Mouse (Mus musculus): ENCODE results near the gene Bco2.

Bco2 gene

DNA sequence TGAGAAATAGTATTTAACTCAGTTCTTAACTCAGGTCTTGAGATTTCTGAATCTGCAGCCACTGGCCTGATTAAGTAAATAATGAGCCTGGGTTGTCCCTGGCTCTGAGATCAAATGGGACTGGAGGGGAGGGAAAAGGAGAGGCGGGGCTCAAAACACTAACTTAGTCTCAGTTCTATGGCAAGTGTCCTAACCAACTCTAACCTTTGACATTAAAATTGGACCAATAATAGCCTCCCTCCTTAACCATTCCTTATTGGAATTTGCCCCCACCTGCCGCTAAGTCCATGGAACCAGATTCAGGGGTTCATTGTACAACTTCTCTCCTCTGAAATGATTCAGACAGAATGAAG lies at the start of gene Bco2:
Gene Bco2 (minus strand): TSS at position 88 of the 353 bp plus-strand sequence.
- TF ChIP-seq GATA4 (IDR thresholded peaks at IDR 0.05; ENCODE audit: insufficient replicate concordance, low read length) = no peak

DNA sequence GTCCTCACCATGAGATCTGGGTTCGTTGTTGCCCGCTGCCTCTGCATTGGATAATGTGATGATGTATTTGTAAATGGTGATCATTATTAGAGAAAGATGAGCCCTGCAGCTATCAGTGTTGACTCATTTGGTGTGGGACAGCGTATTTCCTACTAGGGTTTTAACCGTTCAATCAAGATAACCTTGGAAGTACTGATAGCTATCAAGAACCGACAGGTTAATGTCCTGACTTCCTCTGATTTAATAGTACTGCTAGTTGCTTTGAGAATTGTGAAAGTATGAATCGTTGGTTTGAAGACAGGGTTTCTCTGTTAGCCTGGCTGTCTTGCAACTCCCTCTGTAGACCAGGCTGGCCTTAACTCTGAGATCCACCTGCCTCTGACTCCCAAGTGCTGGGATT lies 49.4 kb upstream of the Bco2 start:
- peak; percentile 78; the same call in 1 of the 2 replicates for TF ChIP-seq GATA4 (IDR thresholded peaks at IDR 0.05; ENCODE audit: insufficient replicate concordance, low read length)

DNA sequence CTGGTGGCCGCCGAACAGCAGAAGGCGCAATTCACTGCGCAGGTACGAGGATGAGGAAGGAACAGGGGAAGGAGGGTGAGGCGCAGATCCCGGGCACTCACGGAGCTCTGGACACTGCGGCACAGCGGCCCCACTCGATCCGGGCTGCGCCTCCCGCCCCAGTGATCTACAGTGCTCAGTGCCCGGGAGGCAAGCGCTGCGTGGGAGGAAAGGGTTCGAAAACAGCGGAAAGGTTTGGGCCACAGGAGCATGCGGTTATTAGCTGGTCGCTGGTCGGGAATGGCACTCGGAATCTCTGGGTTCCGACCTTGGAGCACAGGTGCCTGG lies 49.0 kb upstream of the Bco2 start:
- no peak for TF ChIP-seq GATA4 (IDR thresholded peaks at IDR 0.05; ENCODE audit: insufficient replicate concordance, low read length)

DNA sequence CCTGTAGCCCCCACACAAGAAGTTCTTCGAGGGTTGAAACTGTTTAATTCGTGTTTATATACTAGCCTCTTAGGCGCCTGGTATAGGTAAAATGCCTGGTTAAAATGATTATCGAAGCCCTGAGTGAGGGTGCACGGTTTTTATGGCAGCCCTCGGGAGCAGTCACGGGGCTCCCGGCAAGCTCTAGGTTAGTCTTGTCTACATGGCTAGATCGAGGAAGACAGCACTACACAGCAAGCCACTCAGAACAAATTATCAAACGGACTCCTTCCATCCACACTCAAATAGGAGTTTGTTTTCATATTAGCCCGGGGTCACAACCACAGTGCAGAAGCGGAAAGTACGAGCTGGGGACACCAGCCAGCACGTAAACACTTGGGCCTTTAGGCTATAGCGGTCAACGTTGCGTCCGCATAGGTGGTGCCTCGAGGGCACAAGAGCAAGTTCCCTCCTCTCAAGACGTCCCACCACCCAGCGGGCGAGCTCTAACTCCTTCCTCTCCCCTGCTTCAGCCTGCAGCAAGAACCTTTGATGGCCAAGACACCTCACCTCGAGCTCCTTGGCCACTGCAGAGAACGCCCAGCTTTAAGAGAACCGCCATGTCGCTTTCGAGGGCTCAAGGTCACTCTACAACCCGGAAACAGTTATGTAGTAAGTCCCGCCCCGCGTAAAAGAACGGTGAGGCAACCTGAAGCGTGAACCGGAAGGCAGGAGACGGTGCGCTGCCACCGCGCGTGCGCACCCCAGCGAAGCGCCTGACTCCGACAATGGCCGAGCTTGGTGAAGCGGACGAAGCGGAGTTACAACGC lies 48.4 kb upstream of the Bco2 start, which contains the start of the genes Sdhd and Timm8b:
Gene Sdhd (minus strand): TSS at position 624 of the 809 bp plus-strand sequence.
Gene Timm8b (plus strand): TSS at position 722 of the 809 bp plus-strand sequence.
- peak; percentile 23; the same call in 1 of the 2 replicates for TF ChIP-seq GATA4 (IDR thresholded peaks at IDR 0.05; ENCODE audit: insufficient replicate concordance, low read length)

DNA sequence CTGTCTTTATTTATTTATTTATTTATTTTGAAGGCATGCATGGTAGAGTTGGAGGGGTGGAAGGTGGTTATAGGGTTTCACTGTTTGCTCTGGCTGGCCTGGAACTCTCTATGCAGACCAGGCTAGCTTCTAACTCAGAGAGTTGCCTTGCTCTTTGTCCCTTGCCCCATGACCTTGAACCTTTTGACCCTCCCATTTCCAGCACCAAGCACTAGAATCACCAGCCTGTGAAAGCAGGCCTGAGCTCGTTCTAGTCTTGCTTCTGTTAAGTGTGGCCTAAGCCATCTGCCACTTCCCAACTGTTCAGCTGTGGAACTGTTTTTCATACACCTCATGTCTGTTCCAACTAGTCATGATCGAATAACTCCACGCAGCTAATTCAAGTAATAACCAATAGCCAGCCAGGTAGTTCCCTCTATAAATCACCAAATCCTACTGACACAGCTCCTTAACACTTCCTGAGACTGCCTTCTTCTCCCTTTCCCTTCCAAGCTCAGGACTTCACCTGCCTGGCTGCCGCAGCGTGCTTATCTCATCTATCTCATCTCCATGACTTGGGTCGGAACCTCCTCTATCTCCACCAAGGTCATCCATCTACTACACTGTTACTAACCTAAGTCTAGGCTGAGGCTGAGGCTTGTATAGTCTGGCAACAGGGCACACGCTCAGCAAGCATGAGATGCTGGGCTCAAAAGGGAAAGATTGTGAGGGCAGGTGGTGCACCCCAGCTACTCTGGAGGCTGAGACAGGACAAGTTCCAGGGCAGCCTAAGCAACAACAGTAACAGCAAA lies 47.3 kb upstream of the Bco2 start:
- no peak for TF ChIP-seq GATA4 (IDR thresholded peaks at IDR 0.05; ENCODE audit: insufficient replicate concordance, low read length)

DNA sequence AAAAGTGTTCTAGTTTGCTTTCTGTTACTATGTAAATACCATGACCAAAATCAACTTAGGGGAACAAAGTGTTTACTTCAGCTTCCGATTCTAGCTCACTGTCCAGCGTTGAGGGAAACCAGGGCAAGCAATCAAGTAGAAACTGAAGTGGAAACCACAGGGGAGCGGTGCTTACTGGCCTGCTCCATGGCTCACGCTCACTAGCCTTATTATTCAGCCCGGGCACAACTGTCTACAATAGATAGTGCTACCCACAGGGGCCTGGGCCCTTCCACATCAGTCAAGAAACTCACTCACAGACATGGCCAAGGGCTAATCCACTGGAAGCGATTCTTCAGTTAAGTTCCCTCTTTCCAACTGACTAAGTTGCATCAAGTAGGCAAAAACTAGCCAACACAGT lies 46.6 kb upstream of the Bco2 start:
- TF ChIP-seq GATA4 (IDR thresholded peaks at IDR 0.05; ENCODE audit: insufficient replicate concordance, low read length) = no peak

DNA sequence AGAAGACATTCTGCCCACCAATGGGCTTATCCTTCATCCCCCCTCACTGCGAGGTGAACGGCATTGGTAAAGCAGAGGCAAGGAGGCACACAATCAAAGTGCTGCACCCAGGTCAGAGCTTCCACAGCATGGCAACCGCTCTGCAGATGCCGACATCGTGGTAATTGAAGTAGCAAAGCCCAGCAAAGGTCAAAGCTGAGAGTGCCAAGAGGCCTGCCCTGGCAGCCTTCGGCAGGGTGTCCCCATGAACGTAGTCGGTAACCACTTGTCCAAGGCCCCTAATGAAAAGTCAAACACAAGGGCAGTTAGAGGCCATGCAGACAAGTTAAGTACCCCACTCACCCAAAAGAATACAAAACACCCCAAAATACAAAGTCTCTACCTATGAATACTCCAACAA lies 42.0 kb upstream of the Bco2 start:
- no peak for TF ChIP-seq GATA4 (IDR thresholded peaks at IDR 0.05; ENCODE audit: insufficient replicate concordance, low read length)

DNA sequence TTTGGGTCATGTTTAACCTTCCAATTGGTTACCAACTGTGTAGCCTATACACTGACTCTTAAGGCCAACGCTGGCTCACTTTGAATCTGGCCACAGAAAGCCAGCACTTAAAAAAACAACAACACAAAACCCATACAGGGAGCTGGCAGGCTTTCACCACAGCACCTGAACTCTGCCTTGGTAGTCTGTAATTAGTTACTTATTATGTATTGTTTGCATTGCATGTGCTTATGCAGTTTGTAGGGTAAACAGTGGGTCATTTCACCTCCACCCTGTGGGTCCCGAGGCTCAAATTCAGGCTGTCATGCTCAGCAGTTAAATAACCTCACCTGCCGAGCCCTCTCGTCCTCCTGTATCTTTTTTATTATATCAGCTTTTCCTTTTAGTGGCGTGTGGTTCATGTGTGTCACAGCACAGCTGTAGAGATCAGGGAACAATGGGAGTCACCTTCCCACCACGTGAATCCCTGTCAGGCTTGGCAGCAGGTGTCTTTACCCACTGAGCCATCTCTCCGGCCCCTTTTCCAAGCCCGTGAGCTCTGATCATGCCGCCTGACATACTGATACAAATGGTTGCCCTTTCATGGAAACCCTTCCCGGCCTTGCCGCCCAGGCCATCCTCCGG lies 39.9 kb upstream of the Bco2 start:
- TF ChIP-seq GATA4 (IDR thresholded peaks at IDR 0.05; ENCODE audit: insufficient replicate concordance, low read length) = no peak

DNA sequence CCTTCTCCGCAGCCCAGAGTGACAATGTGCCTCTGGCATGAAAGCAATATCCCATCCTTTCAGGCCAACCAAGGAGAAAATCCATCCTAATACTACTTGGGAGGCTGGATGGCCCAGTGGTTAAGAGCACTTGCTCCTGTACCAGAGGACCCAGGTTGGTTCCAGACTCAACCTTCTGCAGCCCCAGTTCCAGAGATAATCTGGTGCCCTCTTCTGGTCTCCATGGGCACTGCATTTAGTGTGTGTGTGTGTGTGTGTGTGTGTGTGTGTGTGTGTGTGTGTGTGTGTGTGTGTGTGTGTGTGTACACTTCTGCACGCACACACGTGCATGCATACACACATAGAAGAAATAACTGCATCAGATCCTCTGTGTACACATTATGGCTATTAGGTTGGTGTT lies 38.6 kb upstream of the Bco2 start:
- TF ChIP-seq GATA4 (IDR thresholded peaks at IDR 0.05; ENCODE audit: insufficient replicate concordance, low read length) = no peak

DNA sequence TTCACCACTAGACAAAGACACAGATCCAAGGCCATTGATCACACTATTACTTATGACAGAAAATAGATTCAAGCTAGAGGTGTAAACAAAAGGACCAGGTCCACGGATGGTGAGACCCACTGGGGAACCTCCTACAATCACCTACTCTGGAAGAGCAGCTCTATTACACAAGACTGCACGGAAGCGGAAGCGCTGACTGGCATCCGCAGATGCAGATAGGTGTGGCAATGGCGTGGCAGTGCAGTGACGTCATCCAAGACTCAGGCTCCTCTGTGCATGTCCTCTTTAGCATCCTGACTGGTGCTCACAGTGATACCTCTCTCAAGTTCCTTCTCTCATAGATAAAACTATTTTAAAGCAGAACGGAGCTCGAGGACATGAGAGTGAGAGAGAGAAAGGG lies 38.0 kb upstream of the Bco2 start:
- TF ChIP-seq GATA4 (IDR thresholded peaks at IDR 0.05; ENCODE audit: insufficient replicate concordance, low read length) = no peak

DNA sequence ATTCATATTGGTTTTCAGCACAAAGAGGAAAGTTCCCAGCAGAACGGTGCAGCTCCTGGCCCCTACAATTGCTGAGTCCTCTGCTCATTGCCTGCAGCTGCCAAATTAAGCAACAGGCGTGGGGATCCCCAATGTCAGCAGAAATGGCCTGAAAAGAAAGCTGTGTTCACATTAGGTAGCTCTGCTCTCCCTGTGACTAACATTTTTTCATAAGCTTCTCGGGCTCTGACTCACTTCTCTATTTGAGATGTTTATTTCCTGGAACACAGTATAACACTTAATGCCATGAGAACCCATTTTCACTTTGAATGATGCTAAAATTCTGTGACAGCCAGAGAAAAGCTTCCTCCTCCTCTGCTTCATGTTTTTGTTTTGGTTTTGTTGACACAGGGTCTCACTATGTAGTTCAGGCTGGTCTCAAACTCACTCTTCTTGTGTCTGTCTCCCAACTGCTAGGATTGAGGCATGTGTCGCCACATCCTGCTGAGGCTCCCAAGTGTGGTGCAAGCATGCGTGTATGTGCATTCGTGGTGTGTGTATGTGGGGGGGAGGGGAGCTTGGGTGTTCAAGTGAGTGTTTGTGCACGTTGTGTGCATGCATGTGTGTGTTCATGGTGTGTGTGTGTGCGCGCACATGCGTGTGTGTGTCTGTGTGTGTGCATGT lies 36.0 kb upstream of the Bco2 start:
- no peak for TF ChIP-seq GATA4 (IDR thresholded peaks at IDR 0.05; ENCODE audit: insufficient replicate concordance, low read length)

DNA sequence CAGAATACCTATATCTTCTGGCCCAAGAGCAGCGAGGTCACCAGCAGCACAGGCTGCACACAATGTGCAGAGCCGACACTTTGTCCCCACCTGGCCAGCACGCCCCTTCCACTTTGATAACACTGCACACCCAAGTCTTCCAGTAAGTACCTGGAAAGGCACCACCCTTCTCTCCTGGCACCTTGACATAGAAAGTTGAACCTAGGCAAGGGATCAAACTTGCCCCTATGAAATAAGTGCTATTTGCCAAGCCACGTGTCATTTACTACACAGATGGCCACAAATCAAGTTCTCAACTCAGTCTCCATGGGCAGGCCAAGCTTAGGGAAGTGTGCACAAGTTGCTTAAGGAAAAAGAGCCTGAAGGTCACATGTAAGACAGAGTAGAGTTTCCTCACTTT lies 32.0 kb upstream of the Bco2 start:
- no peak for TF ChIP-seq GATA4 (IDR thresholded peaks at IDR 0.05; ENCODE audit: insufficient replicate concordance, low read length)

DNA sequence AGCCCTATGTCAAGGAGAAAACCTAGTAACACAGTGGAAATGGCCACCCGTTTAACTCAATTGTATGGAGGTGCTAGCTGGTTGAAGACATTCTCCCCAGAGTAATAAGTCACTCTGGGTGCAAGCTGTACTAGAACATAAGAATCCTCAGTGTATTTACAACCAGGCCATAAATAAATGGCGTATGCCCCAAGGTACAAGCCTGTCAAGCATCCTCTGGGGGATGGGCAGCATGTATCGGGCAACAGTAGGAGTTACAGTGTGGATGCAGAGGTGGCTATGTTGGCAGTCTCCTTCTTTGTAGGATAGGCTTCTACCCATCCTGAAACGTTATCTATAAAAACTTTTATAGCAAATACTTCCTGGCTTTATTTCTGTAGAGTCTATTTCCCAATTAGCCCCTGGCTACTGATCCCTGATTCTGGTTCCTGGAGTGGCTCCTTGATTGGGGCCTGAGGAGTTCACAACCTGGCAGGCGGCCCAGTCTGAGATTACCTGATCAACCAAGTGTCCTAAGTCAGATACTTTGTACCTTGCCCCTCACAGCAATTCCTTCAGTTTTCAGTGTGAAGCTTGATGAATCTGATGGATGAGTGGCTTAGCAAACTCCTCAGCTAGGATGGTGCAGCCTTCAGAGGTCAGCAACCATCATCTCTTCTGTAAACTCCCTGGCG lies 30.3 kb upstream of the Bco2 start:
- no peak for TF ChIP-seq GATA4 (IDR thresholded peaks at IDR 0.05; ENCODE audit: insufficient replicate concordance, low read length)

DNA sequence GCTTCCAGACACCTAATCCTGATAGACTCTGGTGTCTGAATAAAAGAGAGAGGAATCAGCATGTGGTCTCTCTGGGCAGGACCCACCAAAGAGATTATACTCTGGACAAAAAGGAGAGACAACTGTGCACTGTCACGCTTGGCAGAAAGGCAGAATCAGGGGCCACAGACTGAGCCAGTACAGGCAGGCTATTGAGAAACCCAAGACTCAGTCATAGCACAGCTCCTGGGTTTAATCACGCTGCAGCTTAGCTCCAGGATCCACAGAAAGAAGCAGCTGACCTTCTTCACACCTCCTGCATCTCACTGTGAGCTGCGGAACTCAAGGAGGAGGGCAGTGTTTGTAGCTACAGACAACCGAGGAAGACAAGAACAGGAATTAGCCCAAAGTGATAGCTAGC lies 25.4 kb upstream of the Bco2 start:
- no peak for TF ChIP-seq GATA4 (IDR thresholded peaks at IDR 0.05; ENCODE audit: insufficient replicate concordance, low read length)

Data from liver, adult (tissue).